Mouse (Mus musculus) liver, postnatal 0 days (tissue): ENCODE measurements around the gene Sprr3.

Source experiments
- CTCF ChIP-seq: sonication (generic); IDR thresholded peaks from 2 replicates; pipeline ENCODE4 v1.5.1; 2016; ENCODE audit warnings: antibody characterized with exemption, low read depth
- EP300 ChIP-seq: IDR thresholded peaks from 2 replicates; pipeline ENCODE4 v1.6.1; 2016; ENCODE audit warnings: antibody characterized with exemption, low read depth, mild to moderate bottlenecking

GRCm38 (mm10) chr3:92407691-92408090, 50.8 kb downstream of the Sprr3 start, which contains the start of gene Sprr2i:
- TF ChIP-seq EP300: no peak
- TF ChIP-seq CTCF: no peak
